Mouse (Mus musculus): ENCODE measurements around the gene Leng9. TPM values are rescaled to one million over a fixed set of nuclear protein-coding genes. Genes with fewer than 3 reads are reported as not detected.
A peak's percentile ranks its signal among the peaks of the same experiment; 100 is the strongest.

Leng9 gene
- polyA plus RNA-seq, 1 experiment from 2014 or later = 7.7 TPM

DNA sequence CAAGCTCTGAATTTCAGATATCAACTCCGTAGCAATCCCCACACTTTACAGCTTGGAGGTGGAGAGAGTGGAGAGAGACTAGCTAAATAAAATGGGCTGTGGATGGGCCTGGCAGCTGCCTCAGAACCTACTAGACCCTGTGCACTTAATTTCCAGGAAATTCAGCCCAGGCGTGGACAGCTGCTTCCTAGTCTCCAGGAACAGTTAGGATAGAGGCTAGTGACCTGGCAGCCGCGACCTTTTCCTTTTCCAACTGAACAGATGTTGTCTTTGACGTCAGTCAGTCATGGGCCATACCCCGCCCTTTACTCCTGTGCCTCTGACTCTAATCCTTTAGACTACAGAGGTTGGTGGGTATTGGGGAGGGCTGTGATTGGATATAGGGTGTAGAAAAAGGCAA, 21.3 kb downstream of the Leng9 start:
- Histone ChIP-seq H3K36me3 (ENCODE audit: insufficient read depth, low read length) (no peaks in the 10 kb centered on the region), H3K4me2 (replicated peaks; ENCODE audit: low read depth, low read length) (no peak overlapping the region), H3K27me3 (replicated peaks; ENCODE audit: insufficient read depth, low read length) (no peaks in the 10 kb centered on the region), H3K4me3 (ENCODE audit: low read depth, low read length) (no peak overlapping the region), H3K9me3 (ENCODE audit: low read length) (no peaks in the 10 kb centered on the region), H3K4me1 (ENCODE audit: insufficient read depth, low read depth, low read length) (no peaks in the 10 kb centered on the region), H3K27ac (ENCODE audit: low read length) (no peak overlapping the region), H3K9ac (replicated peaks; ENCODE audit: low read depth) (no peak overlapping the region)
- WGBS = 39% methylated on average over 6 of the region's 6 CpGs
- ATAC-seq (peak; percentile 37), DNase-seq (ENCODE audit: low spot score) (peak; percentile 47)
- TF ChIP-seq CTCF (IDR thresholded peaks at IDR 0.05) (no peak), EP300 (IDR thresholded peaks at IDR 0.05) (0 out of 2 replicates have a peak, but pooled peaks have one; percentile 26)

DNA sequence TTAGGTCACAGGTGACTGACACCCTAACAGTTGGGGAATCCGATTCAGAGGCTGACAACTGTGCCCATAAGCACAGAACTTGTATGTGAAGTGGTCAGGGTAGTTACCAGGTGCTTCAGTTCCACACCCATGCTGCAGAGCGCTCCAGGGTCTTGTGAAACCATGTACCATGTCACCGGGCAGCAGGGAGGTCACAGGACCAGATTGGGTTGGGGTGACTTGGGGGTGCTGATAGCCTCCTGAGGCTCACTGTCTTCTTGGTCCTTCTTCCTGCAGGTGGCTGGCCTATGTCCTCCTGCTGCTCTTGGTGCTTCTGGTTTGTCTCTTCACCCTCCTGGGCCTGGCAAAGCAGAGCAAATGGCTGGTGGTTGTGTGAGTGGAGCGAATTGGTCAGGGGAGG, 22.3 kb downstream of the Leng9 start:
- Histone ChIP-seq H3K9ac (replicated peaks; ENCODE audit: low read depth) (no peak overlapping the region), H3K4me1 (ENCODE audit: insufficient read depth, low read depth, low read length) (no peaks in the 10 kb centered on the region), H3K27me3 (replicated peaks; ENCODE audit: insufficient read depth, low read length) (no peaks in the 10 kb centered on the region), H3K9me3 (ENCODE audit: low read length) (no peaks in the 10 kb centered on the region), H3K36me3 (ENCODE audit: insufficient read depth, low read length) (no peaks in the 10 kb centered on the region), H3K27ac (ENCODE audit: low read length) (no peak overlapping the region), H3K4me2 (replicated peaks; ENCODE audit: low read depth, low read length) (no peak overlapping the region), H3K4me3 (ENCODE audit: low read depth, low read length) (no peak overlapping the region)
- TF ChIP-seq EP300 (IDR thresholded peaks at IDR 0.05) (no peak), CTCF (IDR thresholded peaks at IDR 0.05) (no peak)
- whole genome bisulfite sequencing = 88% methylated on average over 4 of the region's 4 CpGs
- DNase-seq (ENCODE audit: low spot score) = no peak
- ATAC-seq = no peak

DNA sequence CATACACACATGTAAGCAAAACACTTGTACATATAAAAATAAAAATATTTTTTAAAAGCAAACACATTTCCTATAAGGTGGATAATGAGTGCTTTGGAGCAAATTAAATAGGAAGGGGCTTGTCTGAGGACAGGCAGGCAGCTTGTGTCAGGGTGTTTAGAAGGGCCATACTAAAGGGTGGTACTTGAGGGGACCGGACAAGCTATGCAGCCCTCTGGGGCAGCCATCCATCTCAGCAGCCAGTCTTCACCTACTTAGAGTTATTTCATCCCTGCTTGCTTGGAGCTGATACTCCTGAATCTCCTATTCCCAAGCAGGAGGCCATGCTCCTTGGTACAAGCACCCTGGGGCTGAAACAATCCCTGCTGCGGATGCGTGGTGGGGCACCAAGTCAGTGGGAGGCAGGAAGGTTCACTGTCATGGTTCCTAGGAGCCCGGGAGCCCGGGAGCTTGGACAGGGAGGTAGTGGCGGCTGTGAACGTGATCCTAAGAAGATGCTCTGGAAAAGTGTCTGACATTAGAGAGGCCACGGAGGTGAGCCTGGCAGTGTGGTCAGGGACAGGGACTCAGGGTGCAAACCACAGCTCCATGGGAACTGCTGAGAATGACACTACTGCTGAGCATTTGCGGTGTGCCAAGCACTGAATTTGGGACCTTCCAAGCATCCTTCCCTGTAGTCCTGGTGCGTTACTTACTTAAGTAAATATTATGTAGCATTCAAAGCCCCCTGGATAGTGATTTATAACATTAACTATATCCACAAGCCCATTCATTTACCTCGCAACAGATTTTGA, 23.0 kb downstream of the Leng9 start:
- Histone ChIP-seq H3K36me3 (ENCODE audit: insufficient read depth, low read length) (no peaks in the 10 kb centered on the region), H3K4me2 (replicated peaks; ENCODE audit: low read depth, low read length) (no peak overlapping the region), H3K9ac (replicated peaks; ENCODE audit: low read depth) (no peak overlapping the region), H3K4me1 (ENCODE audit: insufficient read depth, low read depth, low read length) (no peaks in the 10 kb centered on the region), H3K4me3 (ENCODE audit: low read depth, low read length) (no peak overlapping the region), H3K27ac (ENCODE audit: low read length) (no peak overlapping the region), H3K27me3 (replicated peaks; ENCODE audit: insufficient read depth, low read length) (no peaks in the 10 kb centered on the region), H3K9me3 (ENCODE audit: low read length) (no peaks in the 10 kb centered on the region)
- no peak for DNase-seq (ENCODE audit: low spot score)
- no peak for TF ChIP-seq CTCF (IDR thresholded peaks at IDR 0.05)
- TF ChIP-seq EP300 (IDR thresholded peaks at IDR 0.05) = no peak
- WGBS = 86% methylated on average over 11 of the region's 11 CpGs
- no peak for ATAC-seq

DNA sequence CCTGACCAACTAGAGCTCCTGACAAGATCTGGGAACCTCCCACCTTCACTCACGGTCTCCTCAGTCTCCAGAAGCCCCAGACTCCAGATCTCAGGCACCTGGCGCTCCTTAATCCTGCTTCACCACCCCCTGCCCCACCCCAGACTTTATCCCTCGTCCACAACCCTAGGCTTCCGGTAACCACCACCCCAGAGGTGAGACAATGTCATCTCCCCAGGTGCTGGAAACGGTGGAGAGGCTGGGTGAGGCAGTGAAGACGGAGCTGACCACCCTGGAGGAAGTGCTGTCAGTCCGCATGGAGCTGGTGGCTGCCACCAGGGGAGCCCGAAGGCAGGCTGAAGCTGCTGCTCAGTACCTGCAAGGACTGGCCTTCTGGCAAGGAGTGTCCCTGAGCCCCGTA, 24.9 kb downstream of the Leng9 start:
- no peak overlapping the region for H3K27ac ChIP-seq (ENCODE audit: low read length)
- 23% methylated on average over 9 of the region's 9 CpGs for WGBS
- no peak for DNase-seq (ENCODE audit: low spot score)
- H3K36me3 ChIP-seq (ENCODE audit: insufficient read depth, low read length) = no peaks in the 10 kb centered on the region
- no peaks in the 10 kb centered on the region for H3K27me3 ChIP-seq (replicated peaks; ENCODE audit: insufficient read depth, low read length)
- no peaks in the 10 kb centered on the region for H3K9me3 ChIP-seq (ENCODE audit: low read length)
- H3K4me3 ChIP-seq (ENCODE audit: low read depth, low read length) = no peak overlapping the region
- H3K4me1 ChIP-seq (ENCODE audit: insufficient read depth, low read depth, low read length) = no peaks in the 10 kb centered on the region
- TF ChIP-seq EP300 (IDR thresholded peaks at IDR 0.05) = no peak
- peak; percentile 40 for TF ChIP-seq CTCF (IDR thresholded peaks at IDR 0.05)
- no peak overlapping the region for H3K4me2 ChIP-seq (replicated peaks; ENCODE audit: low read depth, low read length)
- no peak for ATAC-seq
- H3K9ac ChIP-seq (replicated peaks; ENCODE audit: low read depth) = no peak overlapping the region

DNA sequence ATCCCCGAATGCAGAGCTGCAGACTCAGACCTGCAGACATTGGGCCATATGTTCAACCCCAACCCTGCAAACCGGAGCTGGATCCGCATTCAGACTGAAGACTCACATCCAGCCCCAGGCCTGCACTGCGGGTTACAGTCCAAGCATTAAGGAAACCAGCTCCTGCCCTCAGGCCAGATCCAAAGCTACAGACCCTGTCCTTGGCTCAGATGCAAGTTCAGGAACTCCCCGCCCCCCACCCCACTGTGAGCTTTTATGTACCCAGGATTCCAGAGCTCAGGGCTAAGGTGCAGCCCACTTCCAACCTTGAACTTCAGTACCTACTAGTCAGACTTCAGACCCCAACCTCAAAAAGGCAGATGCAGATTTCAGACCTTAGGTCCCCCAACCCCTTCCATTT, 25.3 kb downstream of the Leng9 start:
- Histone ChIP-seq H3K4me3 (ENCODE audit: low read depth, low read length) (no peak overlapping the region), H3K9ac (replicated peaks; ENCODE audit: low read depth) (no peak overlapping the region), H3K4me2 (replicated peaks; ENCODE audit: low read depth, low read length) (no peak overlapping the region), H3K36me3 (ENCODE audit: insufficient read depth, low read length) (no peaks in the 10 kb centered on the region), H3K4me1 (ENCODE audit: insufficient read depth, low read depth, low read length) (no peaks in the 10 kb centered on the region), H3K27me3 (replicated peaks; ENCODE audit: insufficient read depth, low read length) (0 out of 2 replicates have a peak, but pooled peaks cover under 1% of the 10 kb centered on the region), H3K9me3 (ENCODE audit: low read length) (no peaks in the 10 kb centered on the region), H3K27ac (ENCODE audit: low read length) (no peak overlapping the region)
- 23% methylated on average over 5 of the region's 5 CpGs for WGBS
- TF ChIP-seq EP300 (IDR thresholded peaks at IDR 0.05) = no peak
- no peak for TF ChIP-seq CTCF (IDR thresholded peaks at IDR 0.05)
- DNase-seq (ENCODE audit: low spot score) = no peak
- ATAC-seq = no peak

DNA sequence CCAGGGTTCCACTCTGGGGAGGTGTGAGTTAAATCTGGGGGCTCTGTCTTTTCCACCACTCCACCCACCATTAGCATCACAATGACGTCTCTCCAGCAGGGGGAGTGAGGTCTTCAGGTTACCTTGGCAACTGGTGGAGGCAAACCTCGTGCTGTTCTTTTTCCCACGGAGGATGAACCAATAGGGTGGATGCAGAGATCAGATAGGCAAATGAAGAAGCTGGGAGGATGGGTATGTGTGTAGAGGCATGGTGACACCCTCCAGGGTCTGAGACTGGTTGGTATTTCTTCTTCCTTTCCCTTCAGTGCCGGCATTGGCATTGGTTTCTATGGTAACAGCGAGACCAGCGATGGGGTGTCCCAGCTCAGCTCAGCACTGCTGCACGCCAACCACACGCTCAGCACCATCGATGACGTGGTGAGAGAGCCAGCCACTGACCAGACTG, 25.8 kb downstream of the Leng9 start:
- DNase-seq (ENCODE audit: low spot score) (peak; percentile 62), ATAC-seq (peak; percentile 44)
- WGBS = 8% methylated on average over 10 of the region's 10 CpGs
- no peak overlapping the region for H3K9ac ChIP-seq (replicated peaks; ENCODE audit: low read depth)
- TF ChIP-seq CTCF (IDR thresholded peaks at IDR 0.05) (peak; percentile 43), EP300 (IDR thresholded peaks at IDR 0.05) (no peak)
- no peaks in the 10 kb centered on the region for H3K36me3 ChIP-seq (ENCODE audit: insufficient read depth, low read length)
- no peaks in the 10 kb centered on the region for H3K9me3 ChIP-seq (ENCODE audit: low read length)
- peaks cover 6% of the 10 kb centered on the region; the same call in 1 of the 2 replicates for H3K27me3 ChIP-seq (replicated peaks; ENCODE audit: insufficient read depth, low read length)
- no peaks in the 10 kb centered on the region for H3K4me1 ChIP-seq (ENCODE audit: insufficient read depth, low read depth, low read length)
- no peak overlapping the region for H3K4me3 ChIP-seq (ENCODE audit: low read depth, low read length)
- H3K4me2 ChIP-seq (replicated peaks; ENCODE audit: low read depth, low read length) = no peak overlapping the region
- H3K27ac ChIP-seq (ENCODE audit: low read length) = no peak overlapping the region
